Mouse (Mus musculus): ENCODE data around the gene C1qc. TPM values are rescaled to one million over a fixed set of nuclear protein-coding genes. Genes with fewer than 3 reads are reported as not detected.

The C1qc gene
- polyA plus RNA-seq, 1 experiment from 2014 or later = 48.6 TPM

DNA sequence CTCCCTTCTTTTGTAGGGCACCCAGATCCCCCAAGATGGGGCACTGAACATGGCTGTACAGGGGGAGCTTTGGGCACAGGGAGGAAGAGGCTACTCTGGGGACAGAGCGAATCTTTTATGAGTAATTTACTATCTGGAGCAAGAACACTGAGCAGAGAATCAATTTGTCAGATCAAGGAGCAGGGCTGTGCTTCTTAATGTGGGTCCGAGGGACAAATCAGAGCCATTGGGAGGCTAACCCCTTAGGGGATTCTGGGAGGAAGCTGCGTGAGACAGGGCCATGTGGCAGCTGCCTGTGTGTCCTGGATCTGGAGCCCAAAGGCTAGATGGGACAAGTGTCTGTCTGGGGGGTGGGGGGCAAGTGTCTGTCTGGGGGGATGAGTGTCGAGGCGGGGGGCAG, 27.3 kb downstream of the C1qc start:
- H3K27ac ChIP-seq (replicated peaks) = no peak overlapping the region
- H3K36me3 ChIP-seq (ENCODE audit: control insufficient read depth, insufficient read depth, low read length) = no peaks in the 10 kb centered on the region
- H3K4me3 ChIP-seq (ENCODE audit: low read depth, low read length) = no peak overlapping the region
- H3K4me2 ChIP-seq (replicated peaks; ENCODE audit: low read depth) = no peak overlapping the region
- TF ChIP-seq CTCF (IDR thresholded peaks at IDR 0.05; ENCODE audit: low read depth) (no peak), EP300 (optimal IDR thresholded peaks at IDR 0.05) (no peak)
- DNase-seq (ENCODE audit: low spot score) = no peak
- no peaks in the 10 kb centered on the region for H3K27me3 ChIP-seq (ENCODE audit: control insufficient read depth, insufficient read depth, low read length)
- no peak overlapping the region for H3K9ac ChIP-seq (ENCODE audit: low read length)
- no peak for ATAC-seq (ENCODE audit: low FRiP score, low TSS enrichment)
- H3K9me3 ChIP-seq (ENCODE audit: control insufficient read depth, low read length) = no peaks in the 10 kb centered on the region
- WGBS = 67% methylated on average over 5 of the region's 5 CpGs
- no peaks in the 10 kb centered on the region; the same call in 1 of the 2 replicates for H3K4me1 ChIP-seq (replicated peaks; ENCODE audit: control insufficient read depth, insufficient read depth)

DNA sequence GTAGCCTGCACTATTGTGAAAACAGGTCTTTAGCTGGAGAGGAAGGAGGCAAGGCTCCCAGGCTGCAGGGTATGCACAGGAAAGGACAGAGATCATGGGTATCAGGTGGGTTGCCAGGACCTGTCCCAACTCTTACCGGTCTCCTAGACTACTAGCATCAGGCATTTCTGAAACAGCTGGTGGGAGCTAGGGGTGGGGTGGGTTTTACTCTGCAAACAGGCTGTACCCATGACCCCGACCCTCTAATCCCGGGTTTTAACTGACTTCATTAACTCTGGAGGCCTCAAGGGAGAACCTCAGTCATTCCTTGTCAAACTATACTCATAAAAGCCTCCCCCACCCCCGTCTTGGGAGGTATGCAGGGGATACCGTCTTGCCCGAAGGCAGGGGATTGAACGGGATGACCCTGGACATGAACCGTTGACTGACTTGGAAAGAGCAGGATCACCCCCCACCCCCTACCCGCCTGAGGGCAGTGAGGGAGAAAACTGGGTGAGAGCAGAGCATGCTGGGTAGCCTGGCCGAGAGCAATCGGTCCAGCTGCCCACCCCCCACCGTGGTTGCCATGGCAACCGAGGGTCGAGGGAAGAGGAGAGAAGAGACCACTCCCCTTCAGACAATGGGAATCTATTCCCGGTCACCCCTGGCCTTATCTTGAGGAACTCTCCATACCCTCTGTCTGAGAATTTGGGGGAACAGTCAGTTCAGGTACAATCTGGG, 28.0 kb downstream of the C1qc start:
- Histone ChIP-seq H3K9ac (ENCODE audit: low read length) (no peak overlapping the region), H3K4me2 (replicated peaks; ENCODE audit: low read depth) (no peak overlapping the region), H3K4me1 (replicated peaks; ENCODE audit: control insufficient read depth, insufficient read depth) (no peaks in the 10 kb centered on the region; the same call in 1 of the 2 replicates), H3K4me3 (ENCODE audit: low read depth, low read length) (no peak overlapping the region), H3K36me3 (ENCODE audit: control insufficient read depth, insufficient read depth, low read length) (no peaks in the 10 kb centered on the region), H3K9me3 (ENCODE audit: control insufficient read depth, low read length) (no peaks in the 10 kb centered on the region), H3K27me3 (ENCODE audit: control insufficient read depth, insufficient read depth, low read length) (no peaks in the 10 kb centered on the region), H3K27ac (replicated peaks) (no peak overlapping the region)
- TF ChIP-seq CTCF (IDR thresholded peaks at IDR 0.05; ENCODE audit: low read depth) (no peak), EP300 (optimal IDR thresholded peaks at IDR 0.05) (no peak)
- ATAC-seq (ENCODE audit: low FRiP score, low TSS enrichment) (no peak), DNase-seq (ENCODE audit: low spot score) (no peak)
- 11% methylated on average over 15 of the region's 15 CpGs for WGBS

DNA sequence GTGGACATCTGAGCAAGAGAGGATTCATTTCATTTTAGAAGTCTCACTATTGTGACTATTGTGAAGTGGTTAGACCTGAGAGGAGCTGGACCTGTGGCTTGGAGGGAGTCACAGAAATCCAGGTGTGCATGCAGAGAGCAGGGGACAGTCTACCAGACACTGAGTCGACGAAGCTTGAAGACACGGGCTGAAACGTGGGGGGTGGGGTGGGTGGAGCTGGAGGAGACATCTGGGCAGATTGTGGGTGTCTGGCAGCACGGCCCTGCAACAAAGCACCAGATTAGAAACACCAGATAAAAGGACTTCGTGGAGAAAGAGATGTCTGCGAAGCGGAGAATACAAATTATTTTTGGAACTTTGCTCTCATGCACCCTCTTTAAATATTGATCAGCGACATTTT, 29.3 kb downstream of the C1qc start:
- no peak for DNase-seq (ENCODE audit: low spot score)

DNA sequence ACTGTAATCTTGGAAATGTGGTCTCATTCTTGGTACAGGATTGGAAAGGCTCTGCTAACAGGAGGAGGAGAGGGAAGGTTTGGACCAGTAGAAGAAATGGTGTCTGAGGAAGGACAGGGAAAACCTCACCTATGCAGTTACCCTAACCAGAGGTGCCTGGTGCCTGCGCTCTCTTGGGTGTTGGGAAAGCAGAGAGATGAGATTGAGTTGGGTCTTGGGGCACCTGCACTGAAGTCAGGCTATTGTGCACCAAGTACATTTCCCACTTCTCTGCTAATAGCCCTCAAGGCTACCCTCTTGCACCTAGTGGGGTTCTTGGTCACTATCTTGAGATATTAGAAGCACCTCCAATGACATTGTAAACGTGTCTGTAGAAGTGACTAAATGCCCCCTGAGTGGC, 30.5 kb downstream of the C1qc start:
- no peak overlapping the region for H3K9ac ChIP-seq (ENCODE audit: low read length)
- no peaks in the 10 kb centered on the region for H3K36me3 ChIP-seq (ENCODE audit: control insufficient read depth, insufficient read depth, low read length)
- no peak overlapping the region for H3K4me2 ChIP-seq (replicated peaks; ENCODE audit: low read depth)
- no peak overlapping the region for H3K27ac ChIP-seq (replicated peaks)
- H3K4me3 ChIP-seq (ENCODE audit: low read depth, low read length) = no peak overlapping the region
- H3K27me3 ChIP-seq (ENCODE audit: control insufficient read depth, insufficient read depth, low read length) = no peaks in the 10 kb centered on the region
- no peaks in the 10 kb centered on the region; the same call in 1 of the 2 replicates for H3K4me1 ChIP-seq (replicated peaks; ENCODE audit: control insufficient read depth, insufficient read depth)
- no peak for ATAC-seq (ENCODE audit: low FRiP score, low TSS enrichment)
- 77% methylated on average over 2 of the region's 2 CpGs for WGBS
- H3K9me3 ChIP-seq (ENCODE audit: control insufficient read depth, low read length) = no peaks in the 10 kb centered on the region
- no peak for TF ChIP-seq CTCF (IDR thresholded peaks at IDR 0.05; ENCODE audit: low read depth)
- TF ChIP-seq EP300 (optimal IDR thresholded peaks at IDR 0.05) = no peak
- DNase-seq (ENCODE audit: low spot score) = no peak

More for the DNA sequence above, 29.3 kb downstream of the C1qc start:
- H3K9me3 ChIP-seq (ENCODE audit: control insufficient read depth, low read length) = no peaks in the 10 kb centered on the region
- H3K27ac ChIP-seq (replicated peaks) = no peak overlapping the region
- ATAC-seq (ENCODE audit: low FRiP score, low TSS enrichment) = no peak
- no peak overlapping the region for H3K4me3 ChIP-seq (ENCODE audit: low read depth, low read length)
- WGBS = 52% methylated on average over 9 of the region's 9 CpGs
- no peaks in the 10 kb centered on the region for H3K36me3 ChIP-seq (ENCODE audit: control insufficient read depth, insufficient read depth, low read length)
- H3K4me1 ChIP-seq (replicated peaks; ENCODE audit: control insufficient read depth, insufficient read depth) = no peaks in the 10 kb centered on the region; the same call in 1 of the 2 replicates
- no peak overlapping the region for H3K9ac ChIP-seq (ENCODE audit: low read length)
- H3K27me3 ChIP-seq (ENCODE audit: control insufficient read depth, insufficient read depth, low read length) = no peaks in the 10 kb centered on the region
- H3K4me2 ChIP-seq (replicated peaks; ENCODE audit: low read depth) = no peak overlapping the region
- no peak for TF ChIP-seq CTCF (IDR thresholded peaks at IDR 0.05; ENCODE audit: low read depth)
- no peak for TF ChIP-seq EP300 (optimal IDR thresholded peaks at IDR 0.05)

DNA sequence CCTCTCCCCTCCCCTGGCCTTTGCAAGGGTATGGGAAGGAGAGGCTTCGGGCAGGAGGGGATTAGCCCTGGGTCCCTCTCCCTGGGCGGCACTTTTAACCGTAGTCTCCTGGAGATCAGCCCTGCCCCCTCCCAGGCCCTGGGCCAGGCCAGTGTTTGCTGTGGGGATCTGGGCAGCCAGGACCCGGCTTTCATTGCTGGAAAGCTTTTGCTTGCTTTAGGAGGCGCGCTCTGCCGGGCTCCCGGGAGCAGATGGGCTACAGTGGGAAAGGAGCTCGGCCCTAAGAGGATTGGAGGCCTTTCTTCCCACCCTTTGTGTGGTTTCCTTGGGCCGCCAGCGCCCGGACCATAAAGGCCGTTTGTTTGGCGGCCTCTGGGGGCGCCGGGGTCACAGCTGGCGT, 31.1 kb downstream of the C1qc start:
- Histone ChIP-seq H3K36me3 (ENCODE audit: control insufficient read depth, insufficient read depth, low read length) (no peaks in the 10 kb centered on the region), H3K4me2 (replicated peaks; ENCODE audit: low read depth) (peak overlapping the region; percentile 27; the same call in 1 of the 2 replicates), H3K4me3 (ENCODE audit: low read depth, low read length) (no peak overlapping the region), H3K27me3 (ENCODE audit: control insufficient read depth, insufficient read depth, low read length) (no peaks in the 10 kb centered on the region), H3K9me3 (ENCODE audit: control insufficient read depth, low read length) (no peaks in the 10 kb centered on the region), H3K9ac (ENCODE audit: low read length) (peak overlapping the region; percentile 23; the same call in 1 of the 2 replicates), H3K4me1 (replicated peaks; ENCODE audit: control insufficient read depth, insufficient read depth) (no peaks in the 10 kb centered on the region; the same call in 1 of the 2 replicates), H3K27ac (replicated peaks) (no peak overlapping the region)
- WGBS = 7% methylated on average over 16 of the region's 17 CpGs
- TF ChIP-seq CTCF (IDR thresholded peaks at IDR 0.05; ENCODE audit: low read depth) = 0 out of 2 replicates have a peak, but pooled peaks have one; percentile 3
- no peak for TF ChIP-seq EP300 (optimal IDR thresholded peaks at IDR 0.05)
- peak; percentile 43 for DNase-seq (ENCODE audit: low spot score)
- ATAC-seq (ENCODE audit: low FRiP score, low TSS enrichment) = peak; percentile 11; the same call in 1 of the 2 replicates

DNA sequence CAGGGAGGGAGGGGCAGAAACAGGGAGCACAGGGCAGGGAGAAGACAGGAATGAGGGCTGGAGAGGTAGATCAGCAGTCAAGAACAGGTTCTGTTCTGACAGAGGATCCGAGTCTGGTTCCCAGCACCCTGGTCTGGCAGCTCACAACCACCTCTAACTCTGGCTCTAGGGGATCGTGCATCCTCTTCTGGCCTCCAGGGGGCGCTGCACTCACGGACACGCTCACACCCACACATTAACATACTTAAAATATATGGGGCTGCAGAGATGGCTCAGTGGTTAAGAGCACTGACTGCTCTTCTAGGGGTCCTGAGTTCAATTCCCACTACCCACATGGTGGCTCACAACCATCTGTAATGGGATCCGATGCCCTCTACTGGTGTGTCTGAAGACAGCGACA, 32.8 kb downstream of the C1qc start:
- 87% methylated on average over 7 of the region's 7 CpGs for WGBS
- no peak for ATAC-seq (ENCODE audit: low FRiP score, low TSS enrichment)
- peak; percentile 44 for TF ChIP-seq CTCF (IDR thresholded peaks at IDR 0.05; ENCODE audit: low read depth)
- TF ChIP-seq EP300 (optimal IDR thresholded peaks at IDR 0.05) = no peak
- no peak overlapping the region for H3K4me2 ChIP-seq (replicated peaks; ENCODE audit: low read depth)
- H3K27ac ChIP-seq (replicated peaks) = no peak overlapping the region
- H3K4me1 ChIP-seq (replicated peaks; ENCODE audit: control insufficient read depth, insufficient read depth) = no peaks in the 10 kb centered on the region; the same call in 1 of the 2 replicates
- no peak for DNase-seq (ENCODE audit: low spot score)
- H3K36me3 ChIP-seq (ENCODE audit: control insufficient read depth, insufficient read depth, low read length) = no peaks in the 10 kb centered on the region
- H3K4me3 ChIP-seq (ENCODE audit: low read depth, low read length) = no peak overlapping the region
- no peak overlapping the region for H3K9ac ChIP-seq (ENCODE audit: low read length)
- no peaks in the 10 kb centered on the region for H3K9me3 ChIP-seq (ENCODE audit: control insufficient read depth, low read length)
- no peaks in the 10 kb centered on the region for H3K27me3 ChIP-seq (ENCODE audit: control insufficient read depth, insufficient read depth, low read length)

All from stomach, postnatal 0 days (tissue).